Mouse (Mus musculus): ENCODE data around the gene Flvcr1. TPM values are rescaled to one million over a fixed set of nuclear protein-coding genes. Genes with fewer than 3 reads are reported as not detected.

Flvcr1 gene
- polyA plus RNA-seq, 1 experiment from 2014 or later, result 7.8 TPM

DNA sequence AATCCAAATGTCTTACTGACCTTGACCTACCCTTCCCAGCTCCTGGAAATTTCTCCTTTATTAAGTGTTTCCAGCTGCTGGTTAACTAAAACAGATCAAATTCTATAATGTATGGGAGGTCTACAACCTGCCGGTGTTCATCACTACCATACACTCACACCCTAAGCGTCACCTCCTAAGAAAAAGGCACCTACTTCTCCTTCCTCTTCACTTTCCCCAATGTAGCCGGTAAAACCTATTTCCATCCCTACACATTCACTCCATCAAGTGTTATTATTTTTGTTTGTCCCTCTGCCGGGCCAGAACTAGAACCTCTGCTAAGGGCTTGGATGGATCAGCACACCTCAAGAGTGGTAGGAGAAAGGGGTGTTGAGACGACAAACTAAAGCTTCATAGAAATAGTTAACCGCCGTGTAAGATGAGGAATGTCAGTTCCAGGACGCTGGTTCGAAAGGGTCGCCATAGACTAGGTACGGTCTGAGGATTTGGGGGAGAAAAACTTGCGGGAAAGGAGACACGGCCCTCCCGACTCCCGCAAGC is 36.4 kb upstream of the Flvcr1 start:
- peak overlapping the region; percentile 49; the same call in 1 of the 2 replicates for H3K27ac ChIP-seq (ENCODE audit: low read length)
- peak overlapping the region; percentile 67 for H3K4me3 ChIP-seq (ENCODE audit: low read depth, low read length)
- DNase-seq (ENCODE audit: low spot score) (no peak), ATAC-seq (peak; percentile 54)
- H3K4me1 ChIP-seq (ENCODE audit: insufficient read depth, low read depth, low read length), result peaks cover 9% of the 10 kb centered on the region; the same call in 1 of the 2 replicates
- peak overlapping the region; percentile 93 for H3K4me2 ChIP-seq (replicated peaks; ENCODE audit: low read depth, low read length)
- H3K36me3 ChIP-seq (ENCODE audit: insufficient read depth, low read length), result no peaks in the 10 kb centered on the region; the same call in 1 of the 2 replicates
- no peaks in the 10 kb centered on the region for H3K9me3 ChIP-seq (ENCODE audit: low read length)
- 4% methylated on average over 15 of the region's 15 CpGs for WGBS
- peak overlapping the region; percentile 71 for H3K9ac ChIP-seq (replicated peaks; ENCODE audit: low read depth)
- no peaks in the 10 kb centered on the region for H3K27me3 ChIP-seq (replicated peaks; ENCODE audit: insufficient read depth, low read length)
- no peak for TF ChIP-seq EP300 (IDR thresholded peaks at IDR 0.05)
- TF ChIP-seq CTCF (IDR thresholded peaks at IDR 0.05), result no peak

- no peak overlapping the region for H3K4me3 ChIP-seq (ENCODE audit: low read depth, low read length)
- no peak overlapping the region for H3K27ac ChIP-seq (ENCODE audit: low read length)
- DNase-seq (ENCODE audit: low spot score), result peak; percentile 39
- no peak for ATAC-seq
- peaks cover 4% of the 10 kb centered on the region; the same call in 1 of the 2 replicates for H3K4me1 ChIP-seq (ENCODE audit: insufficient read depth, low read depth, low read length)
- no peaks in the 10 kb centered on the region for H3K9me3 ChIP-seq (ENCODE audit: low read length)
- no peak overlapping the region for H3K9ac ChIP-seq (replicated peaks; ENCODE audit: low read depth)
- 53% methylated on average over 3 of the region's 3 CpGs for WGBS
- no peaks in the 10 kb centered on the region; the same call in 1 of the 2 replicates for H3K36me3 ChIP-seq (ENCODE audit: insufficient read depth, low read length)
- no peak overlapping the region for H3K4me2 ChIP-seq (replicated peaks; ENCODE audit: low read depth, low read length)
- TF ChIP-seq CTCF (IDR thresholded peaks at IDR 0.05) (peak; percentile 10; the same call in 1 of the 2 replicates), EP300 (IDR thresholded peaks at IDR 0.05) (no peak)
- H3K27me3 ChIP-seq (replicated peaks; ENCODE audit: insufficient read depth, low read length), result no peaks in the 10 kb centered on the region
These were observed 31.5 kb upstream of the Flvcr1 start for GRCm38 (mm10) chr1:191057461-191057860.

DNA sequence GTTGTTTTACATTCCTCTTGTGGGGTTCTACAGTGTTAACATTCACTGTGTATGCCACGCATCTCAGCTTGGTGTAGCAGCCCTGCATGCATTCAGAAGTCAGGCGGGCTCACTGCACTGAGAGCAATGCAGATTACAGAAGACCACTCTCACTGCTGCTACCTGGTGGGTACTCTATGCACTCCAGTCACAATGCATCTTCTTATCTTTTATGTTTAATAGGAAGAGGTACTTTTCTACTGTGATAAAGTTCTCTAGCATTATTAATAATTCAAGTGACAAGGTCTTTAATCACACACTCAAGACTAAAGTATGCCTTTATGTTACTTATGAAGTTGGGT is 29.5 kb upstream of the Flvcr1 start:
- Histone ChIP-seq H3K4me1 (ENCODE audit: insufficient read depth, low read depth, low read length) (no peaks in the 10 kb centered on the region), H3K27me3 (replicated peaks; ENCODE audit: insufficient read depth, low read length) (no peaks in the 10 kb centered on the region), H3K9ac (replicated peaks; ENCODE audit: low read depth) (no peak overlapping the region), H3K4me2 (replicated peaks; ENCODE audit: low read depth, low read length) (no peak overlapping the region), H3K27ac (ENCODE audit: low read length) (no peak overlapping the region), H3K36me3 (ENCODE audit: insufficient read depth, low read length) (no peaks in the 10 kb centered on the region; the same call in 1 of the 2 replicates), H3K9me3 (ENCODE audit: low read length) (no peaks in the 10 kb centered on the region), H3K4me3 (ENCODE audit: low read depth, low read length) (no peak overlapping the region)
- no peak for ATAC-seq
- TF ChIP-seq CTCF (IDR thresholded peaks at IDR 0.05) (no peak), EP300 (IDR thresholded peaks at IDR 0.05) (no peak)
- DNase-seq (ENCODE audit: low spot score), result no peak
- WGBS, result 48% methylated on average over 2 of the region's 2 CpGs

DNA sequence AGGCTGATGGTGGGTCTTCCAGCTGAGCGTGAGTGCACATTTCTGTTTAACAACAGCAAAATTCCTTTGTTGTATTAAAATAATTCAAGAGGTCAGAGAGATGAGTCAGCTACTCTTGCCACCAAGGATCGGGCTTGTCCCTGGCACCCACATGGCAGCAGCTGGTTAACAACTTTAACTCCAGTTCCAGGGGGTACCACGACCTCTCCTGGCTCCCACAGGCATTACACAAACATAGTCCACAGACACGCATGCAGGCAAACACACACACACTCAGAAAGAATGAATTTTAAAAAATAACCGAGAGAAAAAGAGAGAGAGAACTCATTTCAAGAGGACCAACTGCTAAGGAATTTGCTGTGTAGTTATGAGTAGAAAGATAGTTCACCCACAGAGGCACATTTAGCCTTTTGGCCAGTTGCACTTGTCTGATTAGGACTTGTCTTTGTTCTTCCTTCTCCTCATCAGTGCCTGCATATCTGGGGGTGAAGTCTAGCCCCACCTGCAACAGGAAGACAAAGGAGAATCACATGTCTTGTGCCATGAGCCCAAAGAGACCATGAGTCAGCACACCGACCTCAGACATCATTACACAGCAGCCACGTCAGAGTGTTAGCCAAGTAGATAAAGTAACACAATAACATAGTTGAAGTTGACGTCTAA is 29.0 kb upstream of the Flvcr1 start:
- Histone ChIP-seq H3K9ac (replicated peaks; ENCODE audit: low read depth) (no peak overlapping the region), H3K27ac (ENCODE audit: low read length) (no peak overlapping the region), H3K36me3 (ENCODE audit: insufficient read depth, low read length) (no peaks in the 10 kb centered on the region; the same call in 1 of the 2 replicates), H3K4me2 (replicated peaks; ENCODE audit: low read depth, low read length) (no peak overlapping the region), H3K9me3 (ENCODE audit: low read length) (no peaks in the 10 kb centered on the region), H3K4me1 (ENCODE audit: insufficient read depth, low read depth, low read length) (no peaks in the 10 kb centered on the region), H3K27me3 (replicated peaks; ENCODE audit: insufficient read depth, low read length) (no peaks in the 10 kb centered on the region), H3K4me3 (ENCODE audit: low read depth, low read length) (no peak overlapping the region)
- DNase-seq (ENCODE audit: low spot score) (no peak), ATAC-seq (no peak)
- WGBS, result 55% methylated on average over 8 of the region's 8 CpGs
- TF ChIP-seq EP300 (IDR thresholded peaks at IDR 0.05) (no peak), CTCF (IDR thresholded peaks at IDR 0.05) (peak; percentile 35)

GRCm38 (mm10) chr1:191053555-191053954 is 27.6 kb upstream of the Flvcr1 start:
- Histone ChIP-seq H3K4me1 (ENCODE audit: insufficient read depth, low read depth, low read length) (no peaks in the 10 kb centered on the region), H3K9ac (replicated peaks; ENCODE audit: low read depth) (no peak overlapping the region), H3K27ac (ENCODE audit: low read length) (no peak overlapping the region), H3K4me3 (ENCODE audit: low read depth, low read length) (no peak overlapping the region), H3K27me3 (replicated peaks; ENCODE audit: insufficient read depth, low read length) (no peaks in the 10 kb centered on the region), H3K36me3 (ENCODE audit: insufficient read depth, low read length) (no peaks in the 10 kb centered on the region; the same call in 1 of the 2 replicates), H3K9me3 (ENCODE audit: low read length) (no peaks in the 10 kb centered on the region), H3K4me2 (replicated peaks; ENCODE audit: low read depth, low read length) (no peak overlapping the region)
- ATAC-seq (no peak), DNase-seq (ENCODE audit: low spot score) (no peak)
- WGBS, result 57% methylated on average over 3 of the region's 3 CpGs
- TF ChIP-seq EP300 (IDR thresholded peaks at IDR 0.05), result no peak
- TF ChIP-seq CTCF (IDR thresholded peaks at IDR 0.05), result no peak

DNA sequence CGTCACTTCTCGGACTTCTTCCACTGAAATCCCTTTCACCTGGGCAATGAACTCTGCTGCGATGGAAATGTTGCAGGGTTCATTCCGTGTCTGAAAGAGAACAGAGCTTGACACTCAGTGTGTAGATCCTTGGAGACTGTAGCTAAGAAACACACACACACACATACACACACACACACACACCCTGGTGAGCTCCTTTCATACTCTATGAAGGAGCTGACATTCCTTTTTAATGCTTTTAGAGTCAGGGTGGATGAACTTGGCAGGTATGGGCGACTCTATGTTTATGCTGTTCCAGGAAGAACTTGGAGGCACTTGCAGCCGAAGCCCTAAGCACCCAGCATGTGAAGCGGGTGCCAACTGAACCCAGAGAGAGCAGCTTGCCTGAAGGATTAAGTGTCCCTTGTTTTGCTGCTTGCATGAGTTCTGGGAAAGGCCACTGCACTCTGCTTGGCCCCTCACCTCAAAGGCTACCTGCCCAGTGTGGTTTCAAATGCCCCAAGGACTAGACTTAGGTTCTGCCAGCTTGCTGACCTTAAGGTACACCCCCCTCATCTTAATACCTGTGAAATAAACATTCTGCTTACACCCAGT is 20.4 kb upstream of the Flvcr1 start:
- no peak overlapping the region for H3K9ac ChIP-seq (replicated peaks; ENCODE audit: low read depth)
- no peak overlapping the region for H3K4me3 ChIP-seq (ENCODE audit: low read depth, low read length)
- 67% methylated on average over 7 of the region's 7 CpGs for WGBS
- no peak overlapping the region for H3K4me2 ChIP-seq (replicated peaks; ENCODE audit: low read depth, low read length)
- H3K36me3 ChIP-seq (ENCODE audit: insufficient read depth, low read length), result no peaks in the 10 kb centered on the region
- no peak for DNase-seq (ENCODE audit: low spot score)
- no peaks in the 10 kb centered on the region for H3K9me3 ChIP-seq (ENCODE audit: low read length)
- H3K27me3 ChIP-seq (replicated peaks; ENCODE audit: insufficient read depth, low read length), result no peaks in the 10 kb centered on the region
- ATAC-seq, result no peak
- H3K27ac ChIP-seq (ENCODE audit: low read length), result no peak overlapping the region
- no peaks in the 10 kb centered on the region for H3K4me1 ChIP-seq (ENCODE audit: insufficient read depth, low read depth, low read length)
- TF ChIP-seq CTCF (IDR thresholded peaks at IDR 0.05) (no peak), EP300 (IDR thresholded peaks at IDR 0.05) (no peak)

Measured in lung, postnatal 0 days (tissue).